Mouse (Mus musculus) MEL-GATA-1-ER (cell line): ENCODE data around the gene Slc44a5.
"Not testable (repeated sequence)": the region's sequence is repeated elsewhere in the genome, so short reads cannot be mapped to it uniquely, and the experiment has no call there.

Experiments
- DNase-seq: peaks from one replicate; pipeline ENCODE4 v3.0.0-alpha.2; 2012; ENCODE audit warnings: low read depth; ENCODE audit errors: extremely low read depth

Gene Slc44a5

GRCm38 (mm10) chr3:154212551-154212950 is 239.3 kb downstream of the Slc44a5 start:
- DNase-seq = no peak

- DNase-seq = peak; percentile 53
Measured at GRCm38 (mm10) chr3:154215309-154215708, 242.1 kb downstream of the Slc44a5 start.

GRCm38 (mm10) chr3:154215779-154216178 is 242.5 kb downstream of the Slc44a5 start:
- no peak for DNase-seq

- DNase-seq = no peak
Measured at GRCm38 (mm10) chr3:154222141-154222591, 248.9 kb downstream of the Slc44a5 start.

- DNase-seq = no peak
Measured at GRCm38 (mm10) chr3:154222688-154223087, 249.5 kb downstream of the Slc44a5 start.

- DNase-seq = peak; percentile 61
Measured at GRCm38 (mm10) chr3:154226100-154226752, 253.0 kb downstream of the Slc44a5 start.

GRCm38 (mm10) chr3:154244932-154245331 is 271.7 kb downstream of the Slc44a5 start:
- no peak for DNase-seq

- DNase-seq = no peak
Measured at GRCm38 (mm10) chr3:154251486-154251885, 278.2 kb downstream of the Slc44a5 start.

GRCm38 (mm10) chr3:154252219-154252618 is 279.0 kb downstream of the Slc44a5 start:
- peak; percentile 11 for DNase-seq

GRCm38 (mm10) chr3:154254187-154254586 is 281.0 kb downstream of the Slc44a5 start:
- DNase-seq = not testable (repeated sequence)

- DNase-seq = no peak
Measured at GRCm38 (mm10) chr3:154257312-154257711, 284.1 kb downstream of the Slc44a5 start.

GRCm38 (mm10) chr3:154268313-154268712 is 295.1 kb downstream of the Slc44a5 start:
- no peak for DNase-seq

GRCm38 (mm10) chr3:154269757-154270366 is 296.6 kb downstream of the Slc44a5 start:
- DNase-seq = peak; percentile 28

- DNase-seq = no peak
Measured at GRCm38 (mm10) chr3:154274681-154275080, 301.4 kb downstream of the Slc44a5 start.

- no peak for DNase-seq
Measured at GRCm38 (mm10) chr3:154284260-154284659, 311.0 kb downstream of the Slc44a5 start.

- DNase-seq = no peak
Measured at GRCm38 (mm10) chr3:154285351-154285750, 312.1 kb downstream of the Slc44a5 start.

- DNase-seq = no peak
Measured at GRCm38 (mm10) chr3:154287217-154287616, 314.0 kb downstream of the Slc44a5 start.

- no peak for DNase-seq
Measured at GRCm38 (mm10) chr3:154288429-154289069, 315.3 kb downstream of the Slc44a5 start.

GRCm38 (mm10) chr3:154290351-154290750 is 317.1 kb downstream of the Slc44a5 start:
- DNase-seq = no peak

- no peak for DNase-seq
Measured at GRCm38 (mm10) chr3:154292126-154292525, 318.9 kb downstream of the Slc44a5 start.

GRCm38 (mm10) chr3:154293839-154294490 is 320.7 kb downstream of the Slc44a5 start:
- no peak for DNase-seq
